Mouse (Mus musculus) small intestine, adult 2 months (tissue): ENCODE measurements at regions not wholly inside any gene's neighbourhood (a gene's known extent, or its start where the extent isn't known, plus 50 kb on each side); places are given as distances from the start of the nearest gene placed in this dataset.

Experiments
- H3K27ac ChIP-seq: fragments of 200-500 bp; 2 replicates; pipeline ENCODE4 v1.5.1; 2012; ENCODE audit warnings: low read depth, low read length, control low read depth, inconsistent platforms; ENCODE audit not compliant: insufficient read depth
- H3K27me3 ChIP-seq: fragments of 200-500 bp; 2 replicates; pipeline ENCODE4 v1.6.1; 2012; ENCODE audit warnings: mild to moderate bottlenecking, moderate library complexity, low read length, inconsistent platforms; ENCODE audit not compliant: control insufficient read depth, insufficient read depth
- H3K36me3 ChIP-seq: fragments of 200-500 bp; 2 replicates; pipeline ENCODE4 v1.6.1; 2012; ENCODE audit warnings: mild to moderate bottlenecking, low read length, control low read depth, inconsistent platforms; ENCODE audit not compliant: control insufficient read depth, insufficient read depth
- H3K4me1 ChIP-seq: fragments of 200-500 bp; 2 replicates; pipeline ENCODE4 v1.6.1; 2012; ENCODE audit warnings: low read length, inconsistent platforms, mixed read lengths; ENCODE audit not compliant: control insufficient read depth, insufficient read depth, insufficient read length
- H3K4me3 ChIP-seq: fragments of 200-500 bp; 2 replicates; pipeline ENCODE4 v1.5.1; 2012; ENCODE audit warnings: low read depth, mild to moderate bottlenecking, control low read depth, inconsistent platforms, low read length, moderate library complexity
- CTCF ChIP-seq: fragments of 200-500 bp; IDR thresholded peaks from 2 replicates; pipeline ENCODE4 v1.5.1; 2012; ENCODE audit warnings: low read depth, mild to moderate bottlenecking, control low read depth, inconsistent platforms, low read length, moderate library complexity, mixed read lengths; ENCODE audit not compliant: insufficient replicate concordance, insufficient read length; ENCODE audit errors: extremely low read depth
- POLR2A ChIP-seq: fragments of 200-500 bp; IDR thresholded peaks from 2 replicates; pipeline ENCODE4 v1.6.1; 2012; ENCODE audit warnings: low read depth, mild to moderate bottlenecking, control low read depth, inconsistent platforms, low read length, moderate library complexity
- WGBS: fragments of 180-500 bp; shearing (Covaris S2); methylation state at CpG from one replicate; pipeline ENCODE4 v1.1.7; 2018; 5-methylcytosine and 5-hydroxymethylcytosine counted together

- Histone ChIP-seq H3K27ac (no peak overlapping the region), H3K4me3 (no peak overlapping the region), H3K27me3 (no peaks in the 10 kb centered on the region), H3K4me1 (no peaks in the 10 kb centered on the region), H3K36me3 (no peaks in the 10 kb centered on the region)
- 70% methylated on average over 5 of the region's 5 CpGs for WGBS
- no peak for TF ChIP-seq CTCF
- no peak for TF ChIP-seq POLR2A
Measured at GRCm38 (mm10) chr6:49924296-49924695, 101.8 kb downstream of the Npy start.

- Histone ChIP-seq H3K4me3 (no peak overlapping the region), H3K36me3 (no peaks in the 10 kb centered on the region), H3K27ac (no peak overlapping the region), H3K4me1 (no peaks in the 10 kb centered on the region), H3K27me3 (no peaks in the 10 kb centered on the region)
- 67% methylated on average over 4 of the region's 4 CpGs for WGBS
- no peak for TF ChIP-seq POLR2A
- TF ChIP-seq CTCF, result no peak
Measured at GRCm38 (mm10) chr6:49928075-49928474, 105.6 kb downstream of the Npy start.

- no peak overlapping the region for H3K27ac ChIP-seq
- 16% methylated on average over 4 of the region's 4 CpGs for WGBS
- TF ChIP-seq POLR2A (no peak), CTCF (no peak)
- no peaks in the 10 kb centered on the region for H3K36me3 ChIP-seq
- no peaks in the 10 kb centered on the region for H3K27me3 ChIP-seq
- H3K4me1 ChIP-seq, result no peaks in the 10 kb centered on the region
- no peak overlapping the region for H3K4me3 ChIP-seq
Measured at GRCm38 (mm10) chr6:49930104-49930503, 107.6 kb downstream of the Npy start.

GRCm38 (mm10) chr6:49943087-49943486 is 120.6 kb downstream of the Npy start:
- no peaks in the 10 kb centered on the region for H3K36me3 ChIP-seq
- WGBS, result 84% methylated on average over 9 of the region's 9 CpGs
- no peak for TF ChIP-seq CTCF
- TF ChIP-seq POLR2A, result no peak
- H3K27me3 ChIP-seq, result no peaks in the 10 kb centered on the region
- no peak overlapping the region for H3K4me3 ChIP-seq
- no peak overlapping the region for H3K27ac ChIP-seq
- no peaks in the 10 kb centered on the region for H3K4me1 ChIP-seq

GRCm38 (mm10) chr6:49958891-49959290 is 136.4 kb downstream of the Npy start:
- TF ChIP-seq POLR2A (no peak), CTCF (no peak)
- Histone ChIP-seq H3K4me1 (no peaks in the 10 kb centered on the region), H3K27me3 (0 out of 2 replicates have a peak, but pooled peaks cover 3% of the 10 kb centered on the region), H3K4me3 (no peak overlapping the region), H3K36me3 (no peaks in the 10 kb centered on the region), H3K27ac (no peak overlapping the region)
- 91% methylated on average over 8 of the region's 8 CpGs for WGBS

GRCm38 (mm10) chr6:49961166-49961565 is 138.7 kb downstream of the Npy start:
- Histone ChIP-seq H3K27me3 (0 out of 2 replicates have a peak, but pooled peaks cover 3% of the 10 kb centered on the region), H3K27ac (no peak overlapping the region), H3K36me3 (no peaks in the 10 kb centered on the region), H3K4me1 (no peaks in the 10 kb centered on the region), H3K4me3 (no peak overlapping the region)
- WGBS, result 80% methylated on average over 4 of the region's 4 CpGs
- TF ChIP-seq CTCF (no peak), POLR2A (no peak)

GRCm38 (mm10) chr6:49965944-49966545 is 143.5 kb downstream of the Npy start:
- 54% methylated on average over 5 of the region's 5 CpGs for WGBS
- TF ChIP-seq CTCF, result no peak
- no peak for TF ChIP-seq POLR2A
- Histone ChIP-seq H3K4me1 (no peaks in the 10 kb centered on the region), H3K36me3 (no peaks in the 10 kb centered on the region), H3K27ac (no peak overlapping the region), H3K27me3 (0 out of 2 replicates have a peak, but pooled peaks cover 3% of the 10 kb centered on the region), H3K4me3 (no peak overlapping the region)
